Mouse (Mus musculus): ENCODE measurements around the gene Ect2l.

The Ect2l gene

DNA sequence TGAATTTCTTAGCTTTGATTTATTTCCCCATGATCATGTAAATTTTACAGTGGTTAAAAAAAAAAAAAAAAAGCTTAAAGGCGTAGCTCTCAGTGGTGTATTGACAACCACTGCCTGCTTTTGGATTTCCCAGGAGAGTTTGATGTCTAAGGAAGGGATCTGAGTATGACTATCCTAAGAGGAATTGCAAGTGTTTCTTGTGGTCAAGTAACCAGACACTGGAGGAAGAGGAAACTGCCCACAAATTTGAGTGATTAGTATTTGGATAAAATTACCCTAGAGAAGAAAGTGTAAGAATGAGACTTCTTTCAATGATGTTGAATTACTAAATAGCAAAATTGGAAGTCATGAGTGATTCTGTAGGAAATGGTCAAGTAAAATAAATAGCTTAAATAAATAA lies 129.2 kb downstream of the Ect2l start:
- DNase-seq (ENCODE audit: low spot score in 2 of 2): no peak

Data from urinary bladder, adult 18-20 months (tissue).